Mouse (Mus musculus) heart, adult 10 weeks (tissue): Measurements from ENCODE around the gene Acap1. TPM values are rescaled to one million over a fixed set of nuclear protein-coding genes. Genes with fewer than 3 reads are reported as not detected.

Source experiments
- polyA plus RNA-seq: library from polyadenylated mRNA; stranded (reverse); fragments of 350-450 nt; fragmentation: Illumina TruSeq; extraction: RNeasy Lipid Tissue Mini Kit (QIAGEN cat#74804); gene quantifications from one replicate; pipeline ENCODE4 v1.2.3, GENCODE M21; 2014; ENCODE audit warnings: low read depth, low replicate concordance

Acap1 gene
- 0.81 TPM for polyA plus RNA-seq

GRCm38 (mm10) chr11:69895291-69895690, at the start of gene Acap1:
Gene Acap1, minus strand, starts transcription at chr11:69895539.

DNA sequence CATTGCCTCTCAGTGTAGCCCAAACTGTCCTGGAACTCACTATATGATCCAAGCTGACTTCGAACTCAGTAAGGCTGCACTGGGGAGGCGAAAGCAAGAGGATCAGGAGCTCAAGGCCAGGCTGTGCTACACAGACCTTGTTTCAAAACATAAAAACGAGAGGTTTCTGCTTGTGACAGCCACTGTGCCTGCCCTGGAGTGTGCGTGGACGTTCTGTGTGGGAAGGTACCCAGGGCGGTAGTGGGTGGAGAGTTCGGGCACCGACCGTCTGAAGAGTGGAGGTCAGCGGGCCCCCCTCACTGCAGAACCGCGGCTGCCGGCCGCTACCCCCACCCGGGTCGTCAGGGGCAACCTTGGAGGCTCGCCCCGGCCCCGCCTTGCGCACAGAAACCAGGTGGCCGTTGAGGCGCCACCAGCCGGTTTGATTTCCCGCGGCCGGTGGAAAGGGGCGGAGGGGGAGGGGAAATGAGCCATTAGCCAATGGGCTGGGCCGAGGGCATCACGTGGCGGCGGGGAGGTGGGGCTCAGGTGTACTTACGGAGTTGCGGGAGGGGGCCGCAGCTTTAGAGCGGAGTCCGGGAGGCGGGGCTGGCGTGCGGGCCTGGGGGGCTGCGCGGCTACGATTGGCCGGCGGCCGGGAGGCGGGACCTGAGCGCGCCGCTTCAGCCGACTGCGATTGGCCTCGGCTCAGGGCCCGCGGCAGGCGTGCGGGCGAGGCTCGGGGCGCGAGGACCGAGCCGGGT, 40.0 kb upstream of the Acap1 start, which contains the start of gene Ybx2:
Ybx2 (plus strand) TSS at position 660 of the 743 bp plus-strand sequence.

DNA sequence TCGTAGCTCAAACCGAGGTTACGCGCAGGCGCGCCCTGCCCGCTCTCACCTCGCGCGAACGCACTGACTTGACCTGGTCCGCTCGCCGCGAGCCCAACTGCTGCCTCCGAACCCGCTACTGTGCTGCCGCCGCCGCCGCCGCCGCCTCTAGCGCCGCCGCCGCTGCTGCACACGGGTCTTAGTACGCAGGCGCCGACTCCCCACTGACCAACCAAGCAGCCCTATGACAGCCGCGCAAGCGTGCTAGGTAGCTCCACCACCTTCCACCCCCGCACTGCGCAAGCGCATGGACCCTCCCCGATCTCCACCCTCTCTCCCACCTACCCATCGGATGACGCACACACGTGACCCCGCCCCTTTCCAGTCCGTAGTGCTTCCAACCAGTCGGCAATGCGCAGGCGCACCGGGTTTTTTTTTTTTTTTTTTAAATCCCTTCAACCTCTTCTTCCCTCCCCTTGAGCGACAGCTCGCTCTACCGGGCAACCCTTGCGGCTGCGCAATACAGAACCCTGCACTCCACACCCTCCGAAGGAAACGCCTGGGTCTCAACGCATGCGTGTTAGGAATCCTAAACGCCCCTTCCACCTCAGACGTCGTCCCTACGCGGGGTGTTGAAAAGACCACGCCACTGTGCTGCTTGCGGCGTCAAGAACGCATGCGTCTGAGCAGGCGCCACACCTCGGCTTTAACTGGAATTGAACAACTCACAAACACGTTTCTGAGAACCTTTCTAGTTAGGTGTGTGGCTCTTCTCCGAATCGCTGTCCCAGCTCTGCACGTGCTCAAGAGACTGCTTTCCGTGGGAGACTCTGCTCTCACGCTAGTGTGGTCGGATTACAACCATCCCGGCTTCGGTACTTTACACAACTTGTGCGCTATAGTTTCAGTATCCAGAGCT, 26.0 kb upstream of the Acap1 start, which contains the start of gene Eif5a:
Eif5a (minus strand) TSS at position 845 of the 898 bp plus-strand sequence.

GRCm38 (mm10) chr11:69913554-69914371, 18.4 kb upstream of the Acap1 start, which contains the start of gene Gps2:
Gene Gps2, plus strand, starts transcription at chr11:69913888.

DNA sequence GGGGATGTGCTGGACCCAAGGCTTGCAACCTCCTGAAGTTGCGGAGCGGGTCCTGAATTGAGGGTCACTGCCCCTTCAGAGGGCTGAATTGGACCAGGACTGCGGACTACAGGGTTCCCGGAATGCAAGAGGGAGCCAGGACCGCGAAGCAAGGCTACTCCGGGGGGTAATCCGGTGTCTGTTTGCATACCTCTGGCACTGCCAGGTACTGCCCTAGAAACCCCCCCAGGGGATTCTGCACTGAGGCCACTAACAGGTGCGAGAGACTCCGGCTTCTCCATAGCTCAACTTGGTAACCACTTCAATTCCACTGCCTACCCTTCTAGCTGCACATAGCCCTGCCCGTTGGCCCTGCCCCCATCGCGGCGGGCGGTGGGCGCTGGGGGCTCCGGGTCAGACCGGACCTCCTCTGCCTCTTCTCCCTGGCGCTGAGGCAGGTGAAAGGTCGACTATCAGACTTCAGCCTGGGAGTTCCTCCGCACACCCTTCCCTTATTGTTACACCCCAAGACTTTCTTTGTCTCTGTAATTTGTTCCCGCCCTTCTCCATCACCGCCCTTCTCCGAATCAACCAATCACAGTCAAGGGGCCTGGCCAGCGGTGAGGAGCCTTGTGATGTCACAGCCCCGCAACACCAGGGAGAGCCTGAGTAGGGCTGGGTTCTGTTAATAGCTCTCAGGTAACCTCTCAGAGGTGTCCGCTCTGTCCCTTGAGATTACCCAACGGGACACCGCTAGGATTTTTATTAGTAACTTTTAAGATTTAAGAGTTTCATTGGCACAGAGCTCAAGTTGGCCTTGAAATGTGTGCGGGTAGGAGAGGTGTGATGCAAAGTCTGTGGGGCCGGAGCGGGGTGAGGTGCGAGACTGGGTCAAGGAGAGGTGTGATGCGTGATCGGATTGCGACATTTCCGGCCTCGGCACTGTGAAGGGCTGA, 5.4 kb upstream of the Acap1 start, which contains the start of the genes 2810408A11Rik and Neurl4:
2810408A11Rik (minus strand) TSS at position 517 of the 935 bp plus-strand sequence.
Neurl4 (plus strand) TSS at position 602 of the 935 bp plus-strand sequence.

DNA sequence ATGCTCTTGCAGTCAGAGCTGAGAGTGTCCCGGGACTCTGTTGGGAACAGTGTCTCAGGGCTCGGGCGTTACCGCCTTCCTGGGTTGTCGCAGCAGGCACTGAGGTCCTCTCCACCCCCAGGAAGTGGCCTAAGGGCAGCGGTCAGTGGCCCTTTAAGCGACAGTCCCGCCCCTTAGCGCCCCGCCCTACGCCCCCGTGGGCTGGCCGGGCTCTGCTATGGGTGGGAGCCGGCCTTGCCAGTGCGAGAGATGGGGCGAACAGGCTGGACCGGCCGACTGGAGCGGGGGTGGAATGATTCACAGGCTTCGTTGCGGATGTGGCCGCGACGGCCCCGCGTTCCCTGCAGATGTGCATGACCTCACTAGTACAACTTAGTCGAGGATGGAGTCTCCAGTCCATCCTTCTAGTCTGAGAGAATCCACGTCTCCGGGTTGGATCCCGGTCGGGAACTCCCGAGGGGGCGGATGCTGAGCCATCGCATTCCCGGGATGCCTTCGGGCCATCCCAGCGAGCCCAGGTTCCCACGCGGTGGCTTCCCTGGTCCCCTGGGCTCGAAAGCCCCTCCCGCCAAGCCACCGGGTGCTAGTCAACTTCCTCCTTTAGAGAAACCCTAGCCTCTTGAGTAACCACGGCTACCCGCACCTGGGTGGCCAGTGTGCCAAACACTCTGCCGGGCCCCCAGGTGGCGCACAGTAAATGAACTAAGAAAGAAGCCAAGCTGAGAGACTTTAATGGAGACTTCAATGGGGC, 14.3 kb downstream of the Acap1 start, which contains the start of gene Kctd11:
Kctd11 (minus strand) TSS at position 554 of the 751 bp plus-strand sequence.

DNA sequence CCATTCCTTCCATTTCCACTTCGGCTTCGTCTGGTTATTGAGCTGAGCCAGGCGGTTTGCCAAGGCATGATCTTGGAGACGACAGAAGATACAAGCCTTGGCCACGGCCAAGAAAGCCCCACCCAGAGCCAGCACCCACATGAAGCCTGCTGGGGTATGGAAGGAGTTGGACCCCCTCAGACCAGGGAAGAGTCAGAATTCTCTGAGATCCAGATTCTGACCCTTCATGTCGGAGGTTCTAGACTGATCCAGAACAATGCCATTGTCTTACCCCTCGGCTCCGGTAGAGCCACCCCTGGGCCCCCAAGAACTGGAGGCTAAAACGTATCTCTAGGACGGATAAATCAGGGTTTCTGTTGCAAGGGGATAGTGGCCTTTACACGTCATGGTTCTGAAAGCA, 17.5 kb downstream of the Acap1 start, which contains the start of gene Tmem95:
Tmem95 (minus strand) TSS at position 141 of the 400 bp plus-strand sequence.

GRCm38 (mm10) chr11:69858113-69858998, 37.0 kb downstream of the Acap1 start, which contains the start of gene Tnk1:
Gene Tnk1, minus strand, starts transcription at chr11:69858730.

GRCm38 (mm10) chr11:69846198-69846680, 49.1 kb downstream of the Acap1 start, which contains the start of gene Plscr3:
Gene Plscr3, plus strand, starts transcription at chr11:69846376.

DNA sequence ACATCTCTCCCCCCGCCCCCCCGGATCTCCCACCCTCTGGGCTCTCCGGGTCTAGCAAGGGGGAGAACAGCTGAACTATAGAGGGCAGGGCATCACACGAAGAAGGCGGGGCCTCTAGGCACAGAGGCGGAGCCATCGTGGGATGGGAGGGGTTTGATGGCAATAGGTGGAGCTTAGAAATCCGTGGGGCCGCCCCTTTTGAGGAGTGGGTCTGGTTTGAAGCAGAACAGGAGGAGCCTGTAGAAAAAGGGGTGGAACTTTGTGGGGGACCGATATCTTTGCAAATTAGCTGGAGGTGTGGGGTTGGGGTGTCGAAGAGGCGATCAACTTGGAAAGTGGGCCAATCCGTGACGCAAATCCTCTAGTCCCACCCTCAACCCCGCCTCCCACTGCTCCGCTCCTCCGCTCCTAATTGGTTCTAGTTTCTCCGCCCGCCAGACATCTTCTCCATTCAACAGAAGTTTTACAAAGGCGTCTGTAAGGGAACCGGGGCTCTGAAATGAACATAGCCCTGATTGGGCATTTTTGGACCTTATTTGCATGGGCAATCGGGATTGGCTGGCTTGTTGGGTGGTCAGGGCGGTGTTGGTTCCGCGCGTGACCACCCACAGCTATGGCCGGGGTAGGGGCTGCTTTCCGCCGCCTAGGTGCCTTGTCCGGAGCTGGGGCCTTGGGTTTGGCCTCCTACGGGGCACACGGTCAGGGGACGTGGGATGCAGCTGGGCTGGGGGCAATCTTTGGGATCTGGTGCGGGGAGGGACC, 57.2 kb downstream of the Acap1 start, which contains the start of gene Tmem256:
Tmem256 (plus strand) TSS at position 563 of the 762 bp plus-strand sequence.

GRCm38 (mm10) chr11:69837604-69837951, 57.8 kb downstream of the Acap1 start, which contains the start of gene Nlgn2:
Gene Nlgn2, minus strand, starts transcription at chr11:69837784.

Other genes starting within 250 kb of the Acap1 start
- gene Sox15, start 240.2 kb downstream of the Acap1 start, polyA plus RNA-seq, result not detected
- gene Mpdu1, start 232.9 kb downstream of the Acap1 start, polyA plus RNA-seq, result 26.2 TPM
- gene Cd68, start 229.4 kb downstream of the Acap1 start, polyA plus RNA-seq, result 10.7 TPM
- gene Eif4a1, start 223.1 kb downstream of the Acap1 start, polyA plus RNA-seq, result 274 TPM
- 55.9 TPM for gene Senp3, start 213.5 kb downstream of the Acap1 start, polyA plus RNA-seq
- 3.4 TPM for gene Tnfsf13, start 209.8 kb downstream of the Acap1 start, polyA plus RNA-seq
- 19.9 TPM for gene Tnfsf12, start 199.7 kb downstream of the Acap1 start, polyA plus RNA-seq
- 10.4 TPM for gene Tnfsfm13, start 199.4 kb downstream of the Acap1 start, polyA plus RNA-seq
- 20.8 TPM for gene Polr2a, start 136.9 kb downstream of the Acap1 start, polyA plus RNA-seq
- not detected for gene Slc35g3, start 133.6 kb downstream of the Acap1 start, polyA plus RNA-seq
- 24.0 TPM for gene Zbtb4, start 129.6 kb downstream of the Acap1 start, polyA plus RNA-seq
- gene Chrnb1, start 99.6 kb downstream of the Acap1 start, polyA plus RNA-seq, result 7.0 TPM
- 3.8 TPM for gene Fgf11, start 93.7 kb downstream of the Acap1 start, polyA plus RNA-seq
- gene Tmem102, start 89.9 kb downstream of the Acap1 start, polyA plus RNA-seq, result not detected
- gene Gm39566, start 80.2 kb downstream of the Acap1 start, polyA plus RNA-seq, result not detected
- not detected for gene Spem2, start 77.1 kb downstream of the Acap1 start, polyA plus RNA-seq
- not detected for gene Spem1, start 73.4 kb downstream of the Acap1 start, polyA plus RNA-seq
- gene Nlgn2, start 57.8 kb downstream of the Acap1 start, polyA plus RNA-seq, result 5.0 TPM
- 282 TPM for gene Tmem256, start 57.0 kb downstream of the Acap1 start, polyA plus RNA-seq
- 23.8 TPM for gene Plscr3, start 49.2 kb downstream of the Acap1 start, polyA plus RNA-seq
- gene Tnk1, start 36.8 kb downstream of the Acap1 start, polyA plus RNA-seq, result not detected
- not detected for gene Tmem95, start 17.5 kb downstream of the Acap1 start, polyA plus RNA-seq
- gene Kctd11, start 14.1 kb downstream of the Acap1 start, polyA plus RNA-seq, result 4.2 TPM
- 2.9 TPM for gene 2810408A11Rik, start 5.4 kb upstream of the Acap1 start, polyA plus RNA-seq
- 37.7 TPM for gene Neurl4, start 5.5 kb upstream of the Acap1 start, polyA plus RNA-seq
- gene Gps2, start 18.3 kb upstream of the Acap1 start, polyA plus RNA-seq, result 44.4 TPM
- gene Eif5a, start 26.4 kb upstream of the Acap1 start, polyA plus RNA-seq, result 482 TPM
- 32.3 TPM for gene Ybx2, start 40.3 kb upstream of the Acap1 start, polyA plus RNA-seq
- gene Slc2a4, start 52.6 kb upstream of the Acap1 start, polyA plus RNA-seq, result 385 TPM
- 0.58 TPM for gene Cldn7, start 69.2 kb upstream of the Acap1 start, polyA plus RNA-seq
- 146 TPM for gene Ctdnep1, start 85.6 kb upstream of the Acap1 start, polyA plus RNA-seq
- gene Elp5, start 87.0 kb upstream of the Acap1 start, polyA plus RNA-seq, result 52.8 TPM
- gene Gabarap, start 95.6 kb upstream of the Acap1 start, polyA plus RNA-seq, result 418 TPM
- 25.3 TPM for gene Phf23, start 100.2 kb upstream of the Acap1 start, polyA plus RNA-seq
- 5.6 TPM for gene Dvl2, start 105.1 kb upstream of the Acap1 start, polyA plus RNA-seq
- 1,086 TPM for gene Acadvl, start 119.9 kb upstream of the Acap1 start, polyA plus RNA-seq
- gene Dlg4, start 121.4 kb upstream of the Acap1 start, polyA plus RNA-seq, result 3.2 TPM
- gene Asgr1, start 158.5 kb upstream of the Acap1 start, polyA plus RNA-seq, result 0.50 TPM
- 0.68 TPM for gene Asgr2, start 197.1 kb upstream of the Acap1 start, polyA plus RNA-seq
- 16.8 TPM for gene Mgl2, start 234.8 kb upstream of the Acap1 start, polyA plus RNA-seq